Mouse (Mus musculus): Measurements from ENCODE around the gene Irak1.

The Irak1 gene

GRCm38 (mm10) chrX:74023188-74024049 lies at the start of gene Irak1:
Gene Irak1 (minus strand): TSS chrX:74023918.
- DNase-seq (ENCODE audit: low spot score in 2 of 2): peak; percentile 63 to 80

- no peak for DNase-seq (ENCODE audit: low spot score in 2 of 2)
Measured at GRCm38 (mm10) chrX:74070794-74071193, 47.1 kb upstream of the Irak1 start.

GRCm38 (mm10) chrX:74067891-74068290 lies 44.2 kb upstream of the Irak1 start:
- peak; percentile 33 to 40 for DNase-seq (ENCODE audit: low spot score in 2 of 2)

DNA sequence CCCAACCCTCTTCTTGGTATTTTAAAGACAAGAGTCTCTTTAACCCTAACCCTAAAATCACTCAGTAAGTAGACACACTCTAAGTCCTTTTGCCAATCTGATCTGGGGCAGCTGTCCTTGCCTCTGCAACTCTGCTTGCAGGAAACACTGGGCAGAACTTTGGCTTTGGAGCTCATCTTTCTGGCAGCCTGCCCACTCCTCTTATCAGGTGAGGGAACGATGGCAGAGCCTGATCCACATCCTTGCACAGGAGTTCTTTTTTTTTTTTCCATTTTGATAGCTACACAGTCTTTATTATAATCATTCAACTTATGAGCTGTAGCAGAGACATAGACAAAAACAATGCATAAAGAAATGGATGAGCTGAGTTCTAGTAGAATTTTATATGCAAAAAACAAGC lies 21.4 kb upstream of the Irak1 start:
- DNase-seq (ENCODE audit: low spot score in 2 of 2): no peak

DNA sequence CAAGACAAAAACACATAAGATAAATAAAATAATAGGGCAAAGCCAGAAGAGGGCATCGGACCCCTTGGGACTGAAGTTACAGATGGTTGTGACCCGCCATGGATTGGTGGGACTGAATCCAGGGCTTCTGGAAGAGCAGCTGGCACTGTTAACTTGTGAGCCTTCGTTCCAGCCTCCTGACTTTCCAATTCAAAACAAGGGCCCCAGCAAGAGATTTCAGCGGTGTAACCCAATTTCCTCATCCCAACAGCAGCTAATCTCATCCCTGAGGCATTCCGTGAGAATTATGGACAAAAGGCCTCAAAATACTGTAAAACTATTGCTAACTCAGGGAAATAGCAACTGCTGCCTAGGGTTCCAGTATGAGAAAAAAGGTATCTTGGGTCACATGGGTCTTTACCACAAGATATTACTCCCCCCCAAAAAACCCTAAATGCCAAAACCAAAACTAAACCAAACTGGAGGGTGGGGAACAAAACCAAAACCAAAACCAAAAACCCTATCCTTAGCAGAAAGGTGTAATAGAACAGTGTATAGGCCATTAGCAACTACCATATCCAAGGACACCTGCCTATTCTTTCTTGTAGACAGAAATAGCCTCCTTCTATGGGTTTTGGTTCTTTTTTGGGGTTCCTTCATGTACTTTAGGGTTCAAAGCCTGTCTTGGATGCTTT lies 14.1 kb upstream of the Irak1 start:
- no peak for DNase-seq (ENCODE audit: low spot score in 2 of 2)

GRCm38 (mm10) chrX:74030000-74030399 lies 6.3 kb upstream of the Irak1 start:
- no peak for DNase-seq (ENCODE audit: low spot score in 2 of 2)

DNA sequence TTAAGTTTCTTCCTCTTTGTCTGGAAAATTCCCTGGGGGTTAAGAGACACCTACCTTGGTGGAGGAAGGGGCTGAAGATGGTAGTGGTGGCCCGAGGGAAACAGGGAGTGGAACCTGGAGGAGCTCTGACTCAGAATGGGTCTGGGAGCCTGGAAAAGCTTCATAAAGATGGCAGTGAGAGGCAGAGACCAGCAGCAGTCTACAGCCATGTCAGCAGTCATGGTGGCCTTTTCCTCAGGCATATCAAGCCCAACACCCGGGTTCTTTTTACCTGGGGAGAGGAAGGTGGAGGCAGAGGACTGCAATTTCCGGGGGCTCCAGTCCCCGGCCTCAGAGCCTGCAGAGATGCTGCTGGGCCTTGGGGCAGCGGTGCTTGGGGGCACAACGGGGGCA lies 927 bp downstream of the Irak1 start:
- DNase-seq (ENCODE audit: low spot score in 2 of 2): no peak

- DNase-seq (ENCODE audit: low spot score in 2 of 2): no peak
Measured at GRCm38 (mm10) chrX:74014597-74014996, 9.1 kb downstream of the Irak1 start.

DNA sequence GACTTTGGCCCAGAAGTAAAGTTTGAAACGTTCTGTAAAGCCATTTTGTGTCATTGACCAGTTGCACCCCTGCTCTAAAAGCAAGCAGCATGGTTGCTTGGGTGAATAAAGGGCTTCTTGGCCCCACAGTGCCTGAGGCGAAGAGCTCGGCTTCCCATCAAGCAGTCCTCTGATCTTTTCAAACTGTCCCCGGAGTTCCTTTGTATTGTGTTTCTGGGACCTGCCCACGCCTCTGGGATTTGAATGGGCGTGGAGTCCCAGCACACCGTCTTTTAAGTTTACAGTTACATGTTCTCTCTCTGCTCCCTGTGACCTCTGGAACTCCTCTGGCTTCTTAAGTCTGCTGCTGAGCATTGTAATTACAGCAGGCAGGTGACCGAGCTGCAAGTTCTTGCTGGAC lies 15.7 kb downstream of the Irak1 start:
- DNase-seq (ENCODE audit: low spot score in 2 of 2): no peak

GRCm38 (mm10) chrX:74006401-74006800 lies 17.3 kb downstream of the Irak1 start:
- DNase-seq (ENCODE audit: low spot score in 2 of 2): no peak

GRCm38 (mm10) chrX:74003644-74004043 lies 20.1 kb downstream of the Irak1 start:
- DNase-seq (ENCODE audit: low spot score in 2 of 2): no peak

- DNase-seq (ENCODE audit: low spot score in 2 of 2): no peak
Measured at GRCm38 (mm10) chrX:74001024-74001423, 22.7 kb downstream of the Irak1 start.

GRCm38 (mm10) chrX:73998911-73999869 lies 24.5 kb downstream of the Irak1 start:
- DNase-seq (ENCODE audit: low spot score in 2 of 2): peak; percentile 54 to 72

- DNase-seq (ENCODE audit: low spot score in 2 of 2): no peak
Measured at GRCm38 (mm10) chrX:73977783-73978182, 45.9 kb downstream of the Irak1 start.

GRCm38 (mm10) chrX:73976283-73976682 lies 47.4 kb downstream of the Irak1 start:
- no peak for DNase-seq (ENCODE audit: low spot score in 2 of 2)

DNA sequence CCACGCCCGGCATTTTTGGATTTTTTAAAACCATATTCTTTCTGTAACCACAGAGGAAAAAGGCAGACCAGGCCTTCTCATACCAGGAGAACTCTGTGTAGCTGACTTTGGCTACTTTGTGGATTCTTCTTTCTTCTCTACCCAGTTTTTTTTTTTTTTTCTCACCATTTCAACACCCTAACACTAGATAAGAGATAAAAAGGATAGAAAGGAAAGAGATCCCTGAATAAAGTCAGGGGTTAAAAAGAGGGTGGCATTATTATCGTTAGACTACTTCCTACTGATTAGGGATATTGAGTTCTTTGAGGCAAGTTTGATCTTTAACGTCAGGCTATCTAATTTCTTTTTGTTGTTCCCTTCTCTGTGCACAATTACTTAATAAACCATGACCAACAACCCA lies 50.9 kb downstream of the Irak1 start:
- no peak for DNase-seq (ENCODE audit: low spot score in 2 of 2)

DNA sequence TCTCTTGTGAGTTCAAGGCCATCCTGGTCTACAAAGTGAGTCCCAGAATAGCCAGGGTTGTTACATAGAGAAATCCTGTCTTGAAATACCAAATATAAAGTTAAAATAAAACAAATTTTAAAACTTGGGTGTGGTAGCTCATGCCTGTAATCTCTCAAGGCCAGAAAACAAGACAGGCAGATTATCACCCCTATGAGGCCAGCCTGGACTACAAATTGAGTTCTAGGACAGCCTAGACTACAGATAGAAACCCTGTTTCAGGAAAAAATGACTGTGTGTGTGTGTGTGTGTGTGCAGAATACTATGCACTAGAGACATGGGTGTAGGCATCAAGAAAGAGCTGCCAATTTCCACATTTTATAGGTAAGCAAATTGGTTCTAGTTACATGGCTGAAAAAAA lies 52.9 kb downstream of the Irak1 start:
- DNase-seq (ENCODE audit: low spot score in 2 of 2): no peak

DNA sequence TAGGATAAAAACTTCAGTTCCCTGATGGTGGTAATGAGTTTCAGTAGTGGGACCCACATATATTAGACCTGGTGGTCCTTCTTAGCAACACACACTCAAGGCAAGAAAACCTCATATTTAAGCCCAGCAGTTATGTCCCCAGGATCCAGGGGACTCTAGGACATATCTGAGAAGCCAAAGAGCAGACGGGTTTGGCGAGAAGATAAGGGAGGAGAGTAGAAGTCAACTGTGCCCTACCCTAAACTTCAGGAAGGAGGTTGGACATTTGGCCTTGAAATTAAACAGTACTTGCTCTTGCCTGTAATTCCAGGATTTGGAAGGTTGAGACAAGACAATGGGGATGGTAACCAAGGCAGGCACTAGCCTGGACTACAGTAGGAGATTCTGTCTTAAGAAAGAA lies 54.0 kb downstream of the Irak1 start:
- no peak for DNase-seq (ENCODE audit: low spot score in 2 of 2)

DNA sequence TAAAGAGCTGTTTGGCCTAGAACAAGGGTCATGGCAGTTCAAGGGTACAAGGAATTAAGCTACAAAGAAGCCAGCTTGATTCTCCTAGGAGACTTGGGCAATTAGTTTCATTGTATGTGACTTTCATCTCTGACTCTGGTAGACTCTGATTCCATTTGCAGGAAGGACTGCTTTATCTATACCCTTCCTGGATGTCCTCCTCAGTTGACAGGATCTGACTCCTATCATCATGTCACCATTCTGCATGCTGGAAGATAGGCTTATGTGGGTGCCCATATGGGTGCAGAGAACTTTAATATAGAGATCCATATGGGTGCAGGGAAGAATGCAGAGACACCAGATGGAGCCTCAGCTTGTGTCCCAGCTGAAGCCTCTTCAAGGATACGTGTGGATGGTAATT lies 54.6 kb downstream of the Irak1 start:
- no peak for DNase-seq (ENCODE audit: low spot score in 2 of 2)

- peak; percentile 93 for DNase-seq (ENCODE audit: low spot score in 2 of 2)
Measured at GRCm38 (mm10) chrX:73967177-73968075, 56.3 kb downstream of the Irak1 start.

Measured in right cerebral cortex, postnatal 10 days (tissue).